Mouse (Mus musculus) G1E (cell line): ENCODE results near the gene Vav3.

Experiments used
- CTCF ChIP-seq: IDR thresholded peaks from 2 replicates; pipeline ENCODE4 v1.5.1; 2012; ENCODE audit warnings: low read depth, low read length, inconsistent platforms, mixed read lengths
- GATA1 ChIP-seq: IDR thresholded peaks from 2 replicates; pipeline ENCODE4 v1.6.1; 2012; ENCODE audit warnings: borderline replicate concordance, low read length, inconsistent platforms, mixed read lengths
- POLR2AphosphoS5 ChIP-seq: IDR thresholded peaks from 2 replicates; pipeline ENCODE4 v1.6.1; 2012; ENCODE audit warnings: low read depth, low read length, inconsistent platforms; ENCODE audit not compliant: insufficient replicate concordance
- TAL1 ChIP-seq: conservative IDR thresholded peaks from 2 replicates; pipeline ENCODE4 v1.6.1; 2012; ENCODE audit warnings: low read depth, low read length, inconsistent platforms, mixed read lengths

DNA sequence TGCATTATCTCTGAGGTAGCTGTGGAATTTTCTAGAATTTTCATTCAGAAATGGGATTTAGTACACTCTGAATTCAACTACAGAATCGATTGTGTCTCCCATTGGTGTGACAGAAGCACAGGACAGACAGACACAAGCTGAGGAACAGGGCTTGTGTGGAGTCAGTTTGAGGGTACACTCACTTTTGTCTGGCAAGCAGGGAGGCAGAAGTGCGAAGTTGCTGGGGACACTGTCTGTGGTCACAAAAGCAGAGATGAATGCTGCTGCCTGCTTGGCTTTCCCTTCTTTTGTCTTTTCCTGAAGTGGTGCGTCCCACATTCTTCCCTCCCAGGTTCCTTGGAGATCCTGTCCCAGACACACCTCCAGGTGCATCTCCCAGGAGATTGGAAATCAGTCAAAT lies 28.6 kb upstream of the Vav3 start:
- TF ChIP-seq CTCF: no peak
- no peak for TF ChIP-seq GATA1
- TF ChIP-seq TAL1: no peak
- no peak for TF ChIP-seq POLR2AphosphoS5
